Mouse (Mus musculus) spleen, adult 10 weeks (tissue): ENCODE measurements around the gene Irf6. TPM values are rescaled to one million over a fixed set of nuclear protein-coding genes. Genes with fewer than 3 reads are reported as not detected.

ENCODE experiments used
- polyA plus RNA-seq: library from polyadenylated mRNA; stranded (reverse); fragments of 350-450 nt; fragmentation: Illumina TruSeq; extraction: RNeasy Lipid Tissue Mini Kit (QIAGEN cat#74804); gene quantifications from one replicate; pipeline ENCODE4 v1.2.3, GENCODE M21; 2015; ENCODE audit warnings: low replicate concordance; ENCODE audit not compliant: insufficient read depth

Irf6 gene
- polyA plus RNA-seq: 2.0 TPM

DNA sequence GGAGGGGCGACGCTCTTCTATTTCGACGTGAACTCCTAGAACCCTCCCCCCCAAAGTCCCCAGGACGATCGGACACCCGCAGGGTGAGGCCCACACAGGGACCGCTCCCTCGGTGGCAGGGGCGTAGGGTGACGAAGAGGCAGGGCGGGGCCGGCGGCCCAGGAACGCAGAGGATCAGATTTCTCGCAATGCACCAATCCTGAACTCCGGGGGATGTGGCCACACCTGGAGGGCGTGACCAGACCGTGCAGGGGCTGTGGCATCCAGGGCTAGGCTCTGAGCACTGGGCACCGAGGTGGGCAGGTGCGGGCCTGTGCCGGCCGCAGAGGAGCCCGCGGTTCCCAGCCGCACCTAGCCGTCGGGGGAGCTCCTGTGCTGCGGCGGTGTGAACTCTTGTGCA lies at the start of gene Irf6:
TSS of gene Irf6 (plus strand) at position 240 of the 400 bp plus-strand sequence.

GRCm38 (mm10) chr1:193129786-193130455 lies 23.0 kb upstream of the Irf6 start, which contains the start of gene Diexf:
Gene Diexf, minus strand, starts transcription at chr1:193130272.

GRCm38 (mm10) chr1:193167746-193168145 lies 14.8 kb downstream of the Irf6 start, which contains the start of gene A130010J15Rik:
Gene A130010J15Rik, plus strand, starts transcription at chr1:193168046.

GRCm38 (mm10) chr1:193201383-193201778 lies 48.5 kb downstream of the Irf6 start, which contains the start of gene Traf3ip3:
Gene Traf3ip3, minus strand, starts transcription at chr1:193201703.

GRCm38 (mm10) chr1:193207503-193207902 lies 54.6 kb downstream of the Irf6 start, which contains the start of gene Lamb3:
Gene Lamb3, plus strand, starts transcription at chr1:193207699.

Other genes with a start within 250 kb of the Irf6 start
- gene Syt14, start 117.3 kb upstream of the Irf6 start, polyA plus RNA-seq: 0.07 TPM
- gene Diexf, start 22.8 kb upstream of the Irf6 start, polyA plus RNA-seq: 27.8 TPM
- gene A130010J15Rik, start 14.9 kb downstream of the Irf6 start, polyA plus RNA-seq: 9.6 TPM
- gene Traf3ip3, start 48.6 kb downstream of the Irf6 start, polyA plus RNA-seq: 319 TPM
- gene Lamb3, start 54.6 kb downstream of the Irf6 start, polyA plus RNA-seq: 25.5 TPM
- gene Hsd11b1, start 111.0 kb downstream of the Irf6 start, polyA plus RNA-seq: 93.3 TPM
- gene G0s2, start 120.1 kb downstream of the Irf6 start, polyA plus RNA-seq: 6.3 TPM
- 0.26 TPM for gene Camk1g, start 217.2 kb downstream of the Irf6 start, polyA plus RNA-seq